Mouse (Mus musculus): Measurements from ENCODE around the gene Adamtsl1. TPM values are rescaled to one million over a fixed set of nuclear protein-coding genes. Genes with fewer than 3 reads are reported as not detected.

Adamtsl1 gene
- total RNA-seq, 2 experiments from 2014 or later = 8.7 to 11.2 TPM

DNA sequence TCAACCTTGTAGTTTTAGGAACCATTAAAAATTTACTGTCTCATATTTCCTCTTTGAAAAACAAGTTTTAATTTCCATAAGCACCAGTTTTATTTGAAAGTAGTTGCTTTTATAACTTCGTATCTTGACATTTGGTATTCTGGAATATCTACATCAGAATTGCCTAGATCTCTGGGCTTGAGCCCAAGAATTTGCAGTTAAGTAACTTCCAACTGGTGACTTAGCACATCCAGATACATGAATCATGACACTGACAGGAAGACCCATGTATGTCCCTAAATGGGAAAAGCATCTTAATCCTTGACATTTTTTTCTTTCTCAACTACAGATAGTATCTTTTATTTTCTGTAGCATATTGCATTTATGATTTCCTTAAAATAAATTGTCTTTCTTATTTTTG lies 713.1 kb downstream of the Adamtsl1 start:
- DNase-seq = no peak

DNA sequence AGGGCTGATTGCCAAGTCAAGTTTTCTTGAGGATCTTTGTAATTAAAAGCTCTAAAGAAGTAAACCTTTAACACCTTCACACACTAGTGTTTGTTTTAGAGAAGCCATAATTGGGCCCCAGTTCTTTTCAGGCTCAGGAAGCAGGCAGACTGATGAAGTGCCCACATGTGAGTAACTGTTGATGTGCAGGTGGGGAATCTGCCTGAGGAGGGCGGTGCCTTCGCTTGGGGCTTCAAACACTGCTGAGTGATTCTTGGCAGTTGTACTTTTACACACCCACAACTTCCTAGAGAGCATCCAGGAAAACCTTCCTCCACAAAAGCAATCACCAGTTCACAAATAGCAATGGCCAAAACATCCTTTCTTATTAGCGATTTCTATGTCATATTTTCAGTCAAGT lies 719.2 kb downstream of the Adamtsl1 start:
- DNase-seq = no peak

DNA sequence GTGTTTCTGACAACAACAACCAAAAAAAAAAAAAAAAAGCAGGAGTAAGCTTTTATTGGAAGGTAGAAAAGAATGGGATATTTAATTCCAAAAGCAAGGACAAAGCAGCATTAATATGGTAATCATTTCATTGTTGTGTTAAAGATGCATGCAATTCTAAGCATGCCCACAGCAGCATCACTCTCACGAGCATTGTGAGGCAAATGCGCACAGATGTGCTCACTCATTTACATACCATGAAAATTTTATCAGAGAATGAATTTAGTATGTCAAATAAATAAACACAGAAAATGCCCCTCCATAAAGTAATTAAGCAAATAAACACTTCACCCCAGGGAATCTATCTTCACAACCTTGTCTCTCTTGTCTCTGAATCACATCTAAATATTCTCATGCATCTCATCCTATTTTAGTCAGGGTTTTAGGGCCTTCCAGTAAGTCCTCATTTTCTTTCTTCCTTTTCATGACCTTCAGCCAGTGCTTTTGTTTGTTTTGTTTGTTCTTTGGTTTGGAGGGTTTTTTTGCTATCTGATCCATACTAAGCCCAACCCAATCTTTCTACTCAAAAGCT lies 728.0 kb downstream of the Adamtsl1 start:
- DNase-seq = no peak

DNA sequence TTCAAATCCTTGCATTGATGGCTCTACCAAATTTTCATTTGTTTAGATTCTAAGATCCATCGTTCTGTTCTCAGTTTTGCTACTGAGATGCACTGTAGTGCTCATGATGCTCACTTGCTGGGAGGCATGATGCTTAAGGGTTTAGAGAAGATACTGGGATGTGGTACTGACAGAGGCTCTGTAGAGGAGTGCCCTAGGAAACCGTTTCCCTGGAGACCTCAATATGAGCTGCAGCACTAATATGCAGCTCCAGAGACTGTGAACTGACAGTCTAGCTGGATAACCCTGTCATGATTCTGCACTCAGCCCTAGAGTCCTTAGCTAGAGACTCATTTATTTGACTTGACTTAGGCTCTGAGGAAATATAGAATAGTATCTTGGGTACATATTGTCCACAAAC lies 756.1 kb downstream of the Adamtsl1 start:
- no peak for DNase-seq

DNA sequence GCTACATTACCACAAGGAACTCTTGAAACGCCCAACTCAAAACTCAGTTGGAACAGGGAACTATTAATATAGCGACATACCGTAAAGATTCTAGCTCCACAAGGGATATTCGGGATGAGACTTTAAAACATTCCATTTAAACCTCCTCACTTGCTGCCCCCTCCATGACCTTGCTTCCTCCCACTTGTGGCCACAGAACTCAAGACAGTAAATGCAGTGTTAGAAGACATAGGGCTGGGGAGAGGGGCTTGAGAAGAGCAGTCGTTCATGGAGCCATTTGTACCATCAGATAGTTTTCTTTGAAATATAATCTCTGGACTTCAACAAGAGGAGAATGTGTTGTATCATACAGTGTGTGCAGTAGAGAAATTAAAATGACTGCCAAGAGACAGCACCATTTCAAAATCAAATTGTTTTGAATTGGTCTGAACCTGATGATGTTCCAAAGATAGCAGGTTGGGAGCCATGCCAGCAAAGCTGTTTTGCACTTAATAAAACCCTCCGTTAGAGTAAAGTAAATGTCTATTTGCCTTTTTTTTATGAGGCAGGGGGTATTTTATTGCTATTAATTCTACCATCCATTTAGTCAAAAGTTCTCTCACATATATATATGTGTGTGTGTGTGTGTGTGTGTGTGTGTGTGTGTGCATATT lies 759.9 kb downstream of the Adamtsl1 start:
- no peak for DNase-seq

DNA sequence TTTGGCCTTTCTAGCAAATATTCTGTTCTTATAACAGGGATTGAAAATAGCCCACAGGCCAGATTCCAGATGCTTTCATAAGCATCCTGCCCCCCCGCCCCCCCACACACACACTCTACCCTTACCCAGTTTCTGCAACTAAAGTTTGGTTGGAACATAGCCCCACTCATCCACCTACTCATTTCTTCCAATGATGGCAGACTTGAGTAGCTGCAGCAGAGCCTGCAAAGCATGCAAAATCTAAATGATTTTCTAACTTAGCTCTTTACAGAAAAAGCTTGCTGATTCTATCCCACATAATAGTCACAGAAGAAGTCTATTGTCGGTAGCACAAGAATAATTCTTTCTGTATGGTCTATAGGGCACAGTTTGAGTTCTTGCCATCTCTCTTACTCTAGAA lies 760.7 kb downstream of the Adamtsl1 start:
- no peak for DNase-seq

DNA sequence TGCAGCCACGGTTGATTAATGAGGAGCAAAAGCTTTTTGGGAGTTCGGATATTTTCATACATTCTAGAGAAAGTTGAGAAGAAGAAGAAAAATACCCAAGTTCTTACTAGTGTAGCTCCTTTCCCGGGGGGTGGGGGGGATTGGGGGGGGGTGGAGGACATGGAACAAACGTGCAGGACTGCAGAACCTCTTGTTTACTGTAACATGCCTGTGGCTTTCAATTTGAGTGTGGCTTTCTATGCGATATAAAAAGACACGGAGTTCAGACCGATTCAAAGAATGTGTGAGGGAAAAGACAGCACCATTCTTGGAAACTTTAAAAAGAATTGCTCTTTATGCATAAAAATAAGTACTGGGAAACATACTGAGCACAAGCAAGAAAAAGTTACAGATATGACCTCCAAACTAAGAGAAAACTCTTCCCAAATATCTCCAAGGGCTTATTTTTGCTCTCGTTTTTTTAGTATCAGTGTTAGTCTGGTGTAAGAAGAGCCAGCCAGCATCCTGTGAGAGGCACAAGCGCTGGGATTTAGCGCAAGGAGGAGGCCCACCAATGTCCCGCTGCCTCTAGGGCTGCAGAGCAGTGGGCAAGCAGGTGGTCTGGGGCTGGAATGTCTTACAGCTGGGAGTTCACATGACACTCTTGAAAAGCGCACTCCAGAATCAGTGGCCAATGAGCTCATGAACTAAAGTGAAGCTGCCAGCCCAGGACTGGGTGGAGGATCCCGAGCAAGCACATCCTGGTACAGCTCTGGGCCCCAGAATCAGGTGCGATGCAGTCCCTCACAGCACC lies 762.2 kb downstream of the Adamtsl1 start:
- no peak for DNase-seq

DNA sequence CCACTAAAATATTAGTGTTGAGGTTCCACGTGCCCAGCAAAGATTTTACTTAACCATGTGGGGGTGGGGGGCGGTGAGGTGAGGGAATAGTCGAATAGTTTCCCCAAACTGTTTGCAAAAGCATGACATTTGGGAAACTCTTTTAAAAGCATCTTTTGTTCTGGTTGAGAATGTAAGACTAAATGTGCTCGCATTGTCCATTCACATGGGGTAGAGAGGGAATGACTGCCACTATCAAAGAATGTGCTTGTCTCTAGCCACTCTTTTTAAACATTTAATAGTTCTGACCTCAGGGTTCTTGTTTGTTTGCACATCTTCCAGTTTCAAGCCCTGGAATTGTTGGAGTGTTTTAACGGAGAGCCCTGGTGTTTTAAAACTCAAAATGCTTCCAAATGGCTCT lies 764.6 kb downstream of the Adamtsl1 start:
- DNase-seq = no peak

DNA sequence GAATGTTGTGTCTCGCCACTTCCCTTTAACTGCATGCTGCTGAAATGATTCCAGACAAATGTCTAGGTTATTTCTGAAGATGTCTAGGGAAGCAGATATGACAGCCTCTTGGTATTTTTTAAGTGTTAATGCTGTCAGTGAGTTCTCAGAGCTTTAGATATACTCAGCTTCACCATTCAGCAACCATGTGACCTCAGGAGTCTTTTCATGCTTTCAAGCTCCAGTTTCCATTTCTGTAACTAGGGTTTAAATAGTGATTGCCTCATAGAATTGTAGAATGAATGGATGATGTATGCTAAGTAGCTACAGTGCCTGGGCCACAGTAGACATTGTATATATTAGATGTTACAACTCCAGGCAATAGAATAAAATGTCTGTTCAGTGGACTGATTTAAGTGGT lies 772.6 kb downstream of the Adamtsl1 start:
- DNase-seq = no peak

DNA sequence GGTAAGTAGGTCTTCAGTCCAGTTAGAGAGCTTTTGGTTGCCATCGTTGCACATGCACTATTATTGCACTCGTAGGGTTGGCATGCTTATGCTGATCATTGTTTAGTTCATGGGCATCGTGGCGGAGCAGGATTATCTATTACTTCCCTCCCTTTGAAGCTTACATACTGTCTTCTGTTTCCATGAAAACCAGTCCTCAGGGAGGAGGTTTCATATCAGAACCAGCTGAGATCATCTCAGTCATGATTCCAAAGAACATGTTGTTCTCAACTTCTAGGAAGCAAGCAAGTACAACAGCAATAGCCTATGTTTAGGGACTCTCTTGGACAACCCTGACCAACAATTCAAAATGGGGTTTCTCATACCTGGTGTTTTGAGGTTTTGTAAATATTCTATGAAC lies 774.3 kb downstream of the Adamtsl1 start:
- no peak for DNase-seq

DNA sequence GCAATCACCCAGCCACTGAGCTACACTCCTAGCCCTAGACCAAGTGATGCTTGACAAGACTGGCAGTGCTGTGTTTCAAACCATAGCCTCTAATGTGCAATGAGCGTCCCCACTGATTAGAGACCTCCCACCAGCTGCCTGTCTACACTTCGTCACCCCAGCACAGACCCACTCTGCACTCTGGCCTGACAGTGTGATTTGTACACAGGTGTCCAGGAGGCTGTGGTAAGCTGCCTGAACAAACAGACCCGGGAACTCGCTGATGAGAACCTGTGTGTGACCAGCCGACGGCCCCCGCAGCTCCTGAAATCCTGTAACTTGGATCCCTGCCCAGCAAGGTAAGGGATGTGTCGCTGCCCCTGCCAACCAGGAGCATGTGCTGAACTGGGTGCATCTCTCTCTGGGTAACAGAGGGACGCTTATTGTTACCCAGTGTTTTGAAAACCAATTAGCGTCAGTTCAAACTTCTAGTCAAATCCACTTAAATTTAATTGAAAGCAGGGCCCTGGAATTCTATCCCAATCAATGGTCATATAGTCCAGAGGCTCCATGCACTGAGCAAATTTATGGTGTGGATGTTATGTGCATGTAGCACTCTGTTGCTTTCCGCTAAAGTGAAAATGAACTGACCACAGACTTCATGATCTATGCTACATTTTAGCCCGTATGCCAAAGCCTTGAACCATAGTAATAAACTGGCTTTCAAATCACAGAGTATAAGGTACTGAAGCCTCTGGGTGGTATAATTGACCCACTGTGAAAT lies 775.7 kb downstream of the Adamtsl1 start:
- DNase-seq = no peak

DNA sequence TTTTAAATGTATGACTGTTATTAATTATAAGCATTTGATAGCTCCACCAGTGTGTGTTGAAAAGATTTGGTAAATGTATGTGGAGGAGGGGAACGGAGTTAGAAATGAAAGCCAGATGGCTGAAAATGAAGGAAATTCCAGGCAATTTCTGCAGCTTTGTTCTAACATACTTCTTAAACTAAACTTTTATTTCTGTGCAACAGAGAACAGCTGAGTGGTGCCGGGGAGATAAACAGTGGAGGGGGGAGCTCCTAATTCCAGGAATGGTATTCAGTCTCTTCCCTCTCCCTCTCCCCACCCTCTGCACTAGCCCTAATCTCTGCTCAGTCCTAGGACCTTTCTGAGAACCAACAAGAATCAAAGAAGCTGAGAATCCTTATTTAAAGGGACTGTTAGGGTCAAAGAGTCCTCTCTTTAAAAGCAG lies 780.9 kb downstream of the Adamtsl1 start:
- DNase-seq = no peak

DNA sequence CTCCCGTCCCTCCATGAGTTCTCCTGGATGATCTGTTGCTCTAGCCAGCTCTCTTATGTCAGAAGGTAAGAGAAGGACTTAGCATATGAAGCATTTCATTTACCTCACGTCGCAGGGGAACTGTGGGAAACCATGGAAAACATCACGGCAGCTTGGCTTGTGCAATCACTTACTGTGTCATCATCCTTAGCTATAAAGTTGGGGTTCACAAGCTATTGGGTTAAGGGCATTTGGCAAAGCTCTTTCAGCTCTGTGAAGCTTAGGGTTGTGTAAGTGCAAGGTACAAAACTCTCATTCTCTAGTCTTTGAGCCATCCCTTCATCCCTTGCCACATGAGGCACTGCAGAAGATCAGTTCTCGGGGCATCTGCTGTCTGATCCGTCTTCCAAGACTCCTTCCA lies 787.5 kb downstream of the Adamtsl1 start:
- no peak for DNase-seq

DNA sequence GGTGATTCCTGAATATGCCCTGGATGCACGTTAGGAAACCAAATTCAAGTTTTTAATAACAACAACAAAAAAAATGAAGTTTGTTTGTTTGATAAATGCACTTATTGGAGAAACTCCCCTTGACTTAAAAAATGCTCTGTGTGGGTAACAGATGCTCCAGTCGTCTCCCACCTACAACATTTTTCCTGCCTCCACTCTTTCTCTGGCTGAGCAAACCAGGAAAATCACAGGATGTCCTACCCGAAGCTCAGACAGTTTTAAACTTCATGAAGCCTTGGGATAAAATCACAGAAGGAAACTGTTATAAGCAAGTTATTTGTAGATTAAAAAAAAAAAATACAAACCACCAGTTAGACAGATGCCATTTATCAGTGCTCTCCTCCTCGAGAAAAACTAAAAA lies 788.1 kb downstream of the Adamtsl1 start:
- no peak for DNase-seq

DNA sequence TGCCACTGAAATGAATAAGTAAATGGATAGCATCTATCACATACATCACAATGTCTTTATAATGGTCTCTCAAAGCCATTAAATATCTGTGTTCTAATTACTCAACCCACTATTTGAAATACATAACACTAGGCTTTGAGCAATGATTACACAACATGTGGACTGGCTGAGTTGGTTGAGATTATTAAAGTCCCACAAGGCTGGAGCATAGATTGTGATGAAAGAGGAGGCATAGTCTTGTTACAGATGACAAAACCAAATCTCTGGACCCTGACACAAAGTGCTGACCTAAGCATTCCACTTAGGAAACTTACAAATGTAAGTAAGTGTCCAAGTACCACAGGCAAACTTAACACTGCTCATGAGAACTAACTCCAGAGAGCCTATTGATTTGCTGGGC lies 792.8 kb downstream of the Adamtsl1 start:
- DNase-seq = no peak

DNA sequence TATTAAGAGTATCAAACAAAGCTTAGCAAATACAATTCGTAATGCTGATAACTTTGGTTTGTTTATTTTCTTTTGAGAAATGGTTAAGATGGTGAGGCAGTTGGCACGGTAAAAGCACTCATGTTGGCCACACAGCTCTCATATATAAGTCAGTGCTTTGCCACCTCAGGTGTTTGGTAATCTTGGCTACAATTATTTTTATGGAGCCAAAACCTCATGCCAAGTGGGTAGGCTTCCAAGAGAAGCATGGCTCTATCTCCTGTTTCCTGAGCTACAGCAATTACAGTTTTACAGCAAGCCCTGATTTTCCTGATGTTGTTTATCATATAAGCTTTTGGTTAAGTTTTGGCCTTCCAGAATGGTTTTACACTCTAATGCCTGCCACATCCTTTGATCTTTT lies 795.2 kb downstream of the Adamtsl1 start:
- no peak for DNase-seq

DNA sequence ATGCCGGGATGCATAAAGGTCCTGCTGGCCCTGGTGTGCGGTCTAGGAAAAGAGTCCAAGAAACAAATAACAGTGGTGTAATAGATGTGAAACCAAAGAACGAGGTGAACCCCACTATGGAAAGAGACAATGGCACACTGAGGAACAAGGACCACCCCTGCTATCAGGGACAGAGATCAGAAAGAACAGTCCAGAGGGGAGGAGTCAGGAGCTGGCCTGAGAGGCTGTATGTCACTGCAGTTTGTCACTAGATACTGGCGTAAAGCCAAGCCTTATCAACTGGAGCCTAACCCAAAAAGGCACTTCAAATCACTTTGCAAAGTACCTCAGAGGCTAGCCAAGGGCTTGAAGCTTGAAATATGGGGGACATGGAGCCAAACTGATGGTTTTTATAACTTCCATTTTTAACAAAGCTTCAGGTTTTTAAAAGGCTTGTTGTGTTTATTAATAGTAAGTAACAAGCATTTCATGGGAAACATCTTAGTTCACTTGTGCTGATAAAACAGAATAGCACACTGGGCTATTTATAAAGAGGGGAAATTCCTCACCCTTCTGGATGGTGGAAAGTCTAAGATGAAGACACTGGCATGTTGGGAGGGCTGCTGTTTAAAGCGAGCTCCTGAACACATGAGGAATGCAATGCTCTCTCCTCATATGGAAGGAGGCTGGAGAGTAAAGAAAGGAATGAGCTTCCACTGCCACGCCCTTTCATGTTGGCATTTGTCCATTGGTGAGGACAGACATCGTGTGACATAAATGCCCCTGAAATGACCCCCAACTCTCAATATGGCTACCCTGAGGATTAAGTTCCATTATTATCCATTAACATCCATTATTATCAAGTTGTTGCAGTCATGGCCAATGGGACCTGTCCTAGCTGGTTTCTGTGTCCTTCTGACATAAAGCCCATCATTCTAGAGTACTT lies 797.1 kb downstream of the Adamtsl1 start:
- no peak for DNase-seq

DNA sequence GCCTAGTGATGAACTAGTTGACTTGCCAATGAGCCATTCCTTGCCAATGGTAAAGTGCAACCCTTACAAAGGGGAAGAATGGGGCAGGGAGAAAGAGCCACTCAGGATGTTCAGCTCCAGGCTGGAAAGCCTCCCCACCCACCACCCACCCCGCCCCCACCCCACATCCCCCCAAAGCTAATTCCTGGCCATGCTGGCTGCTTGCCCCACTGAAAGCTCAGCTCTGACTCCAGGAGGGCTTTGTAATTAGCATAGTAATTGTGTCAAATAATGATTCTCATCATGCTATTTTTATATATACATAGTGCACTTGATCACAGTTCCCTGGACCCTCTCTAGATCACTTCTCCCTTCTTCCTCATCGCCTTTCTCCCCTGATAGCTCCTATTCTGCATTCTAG lies 798.4 kb downstream of the Adamtsl1 start:
- DNase-seq = no peak

DNA sequence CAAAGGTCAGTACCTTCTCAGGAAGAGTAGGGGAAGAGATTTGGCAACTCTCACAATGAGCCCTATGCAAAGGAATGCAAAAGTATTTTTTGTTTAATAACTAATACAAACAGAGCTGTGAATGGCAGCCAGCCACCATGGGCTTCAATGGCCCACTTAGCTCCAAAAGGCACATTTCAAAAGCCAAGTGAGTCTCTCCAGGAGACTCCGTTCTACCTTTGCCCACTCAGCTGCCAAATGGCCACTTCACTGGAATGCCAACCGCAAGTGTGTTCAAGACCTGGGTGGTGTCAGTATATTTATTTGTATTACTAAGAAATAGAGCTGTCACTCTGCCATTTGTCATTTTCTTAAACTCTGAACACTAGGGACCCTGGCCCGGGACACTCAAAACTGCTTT lies 800.5 kb downstream of the Adamtsl1 start:
- DNase-seq = no peak

DNA sequence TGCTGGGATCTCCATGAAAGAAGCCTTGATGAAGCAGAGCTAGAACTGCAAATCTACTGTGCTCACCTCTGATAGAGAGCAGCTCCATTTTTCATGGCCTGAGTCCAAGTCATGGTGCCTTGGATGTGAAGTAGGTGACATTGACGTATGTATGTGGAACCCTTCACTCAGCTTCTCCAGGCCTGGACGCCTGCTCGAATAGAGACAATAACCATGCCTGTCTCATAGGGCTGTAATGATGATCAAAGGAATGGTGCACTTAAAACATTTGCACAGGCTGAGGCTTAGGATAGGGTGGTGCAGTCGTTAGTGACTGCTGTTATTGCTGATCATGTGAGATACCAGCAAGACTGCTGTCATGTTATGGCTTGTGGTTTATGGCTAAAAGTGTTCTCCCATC lies 801.1 kb downstream of the Adamtsl1 start:
- DNase-seq = no peak

DNA sequence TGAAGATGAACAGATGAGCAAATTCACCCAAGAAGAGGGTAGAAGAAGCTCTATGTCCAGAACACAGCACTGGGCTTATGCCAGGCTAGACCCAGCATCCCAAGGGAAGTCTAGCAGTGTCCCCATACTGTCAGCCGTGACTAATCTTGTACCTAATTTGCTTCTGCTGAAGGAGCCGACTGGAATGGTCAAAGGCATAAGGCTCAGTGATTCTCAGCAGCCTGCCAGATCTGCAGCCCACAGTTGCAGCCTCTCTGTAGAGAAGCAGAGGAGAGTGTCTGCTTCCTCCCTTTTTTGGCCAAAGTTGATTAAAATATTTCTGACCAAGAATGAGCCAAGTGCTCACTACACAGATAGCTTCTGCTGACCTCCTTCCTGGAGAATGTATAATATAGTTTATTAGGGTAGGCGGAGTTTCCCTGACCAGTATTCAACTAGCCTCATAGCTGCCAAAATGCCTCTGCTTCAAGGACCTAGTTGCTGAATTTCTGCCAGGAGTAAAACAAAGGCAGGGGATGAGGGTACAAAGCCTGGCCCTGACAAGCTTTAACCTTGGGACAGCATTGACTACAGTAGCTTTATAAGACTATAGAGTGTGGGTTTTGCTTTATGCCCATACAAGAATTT lies 804.1 kb downstream of the Adamtsl1 start:
- DNase-seq = no peak

DNA sequence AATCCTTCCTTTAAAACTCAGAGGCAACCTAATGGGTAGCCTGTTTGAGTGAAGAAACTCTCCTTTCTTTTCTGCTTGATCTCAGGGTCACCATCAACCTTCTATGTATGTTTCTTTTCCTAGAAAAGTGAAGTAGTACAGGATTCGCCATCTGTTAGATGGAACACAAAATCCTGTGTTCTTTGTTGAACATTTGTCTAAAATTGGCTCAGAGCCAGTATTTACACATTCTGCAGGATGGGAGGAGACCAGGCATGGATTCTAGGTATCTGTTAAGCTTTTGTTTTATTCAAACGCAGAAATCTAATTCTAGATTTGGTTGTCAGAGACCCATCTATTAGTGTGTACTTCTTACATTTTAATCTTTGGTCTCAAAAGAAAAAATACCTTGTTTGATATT lies 811.4 kb downstream of the Adamtsl1 start:
- no peak for DNase-seq

Measured in layer of hippocampus, postnatal 36 days (tissue).